Mouse (Mus musculus): ENCODE results near the gene Chic1. TPM values are rescaled to one million over a fixed set of nuclear protein-coding genes. Genes with fewer than 3 reads are reported as not detected.

Gene Chic1
- 2.1 TPM for total RNA-seq (2023)

DNA sequence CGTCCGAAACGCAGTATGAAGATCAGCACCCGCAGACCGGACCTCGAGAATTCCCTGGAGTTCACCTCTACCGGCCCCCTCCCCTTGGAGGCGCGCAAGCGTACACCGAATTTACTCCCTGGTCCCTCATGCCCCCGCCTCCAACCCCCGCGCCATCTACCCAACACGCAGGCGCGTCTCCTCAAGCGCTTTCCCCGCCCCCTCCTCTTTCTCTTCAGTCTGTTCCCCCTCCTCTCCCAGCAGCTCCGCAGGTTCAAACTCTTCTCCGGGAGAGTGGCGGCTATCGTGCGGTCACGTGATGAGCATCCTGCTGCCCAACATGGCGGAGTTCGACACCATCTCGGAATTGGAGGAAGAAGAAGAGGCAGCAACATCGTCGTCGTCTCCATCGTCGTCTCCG lies at the start of gene Chic1:
Chic1 (plus strand) TSS at position 190 of the 400 bp plus-strand sequence.

DNA sequence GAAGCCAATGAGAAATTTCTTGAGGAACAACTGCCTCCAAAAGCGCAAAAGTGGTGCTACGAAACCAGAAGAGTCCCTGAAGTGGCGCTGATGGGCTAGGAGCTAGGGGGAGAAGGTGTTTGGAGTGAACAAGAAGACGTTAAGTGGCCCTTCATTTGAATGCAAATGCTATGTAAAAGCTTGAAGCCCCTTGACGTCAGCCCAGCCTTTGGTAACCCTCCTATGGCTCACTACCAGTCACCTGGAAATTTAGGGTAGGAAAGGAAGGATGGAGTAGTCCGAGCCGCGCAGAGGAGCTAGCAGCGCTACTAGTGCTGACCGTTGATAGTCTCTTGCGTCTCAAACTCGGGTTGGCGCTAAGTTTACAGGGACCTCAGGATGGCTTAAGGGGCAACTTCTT lies 35.1 kb upstream of the Chic1 start, which contains the start of gene Cdx4:
Cdx4 (plus strand) TSS at position 253 of the 400 bp plus-strand sequence.

DNA sequence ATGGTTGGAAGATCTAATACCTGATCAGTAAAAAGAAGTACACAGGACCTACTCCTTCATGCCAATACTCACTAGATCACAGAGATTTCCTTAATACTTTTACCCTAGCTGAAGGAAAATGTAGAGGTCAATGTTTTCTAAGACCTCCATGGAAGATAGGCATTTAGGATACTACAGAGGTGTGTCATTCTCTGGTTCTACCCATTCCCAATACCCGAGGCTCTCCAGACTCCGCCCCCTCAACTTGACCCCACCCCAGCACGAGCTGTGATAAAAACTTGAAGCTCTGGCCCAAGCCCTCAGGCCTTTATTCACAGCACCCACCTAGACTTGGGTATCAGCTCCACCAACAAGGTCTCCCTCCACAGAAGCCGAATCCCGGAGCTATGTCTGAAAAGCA lies 57.9 kb downstream of the Chic1 start, which contains the start of gene Tsx:
Tsx (plus strand) TSS at position 301 of the 400 bp plus-strand sequence.

DNA sequence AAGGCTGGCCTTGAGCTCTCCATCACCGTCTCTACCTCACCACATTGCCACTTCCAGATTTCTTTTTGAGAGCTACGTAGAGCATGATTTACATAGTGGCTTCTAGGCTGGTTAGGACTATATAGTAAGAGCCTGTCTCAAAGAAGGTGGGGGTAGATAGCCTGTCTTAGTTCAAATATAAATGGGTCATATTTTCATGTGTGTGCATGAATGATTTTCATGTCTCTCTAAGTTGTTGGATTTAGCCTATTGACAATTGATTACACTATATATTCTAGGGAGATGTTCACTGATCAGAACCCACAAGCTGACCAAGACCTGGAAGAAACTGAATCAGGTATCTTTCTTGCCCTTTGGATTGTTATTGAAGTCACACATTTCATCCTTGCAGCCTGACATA lies 65.4 kb downstream of the Chic1 start, which contains the start of gene Gm26992:
Gm26992 (plus strand) TSS at position 301 of the 400 bp plus-strand sequence.

Other genes starting within 250 kb of the Chic1 start
- gene Nap1l2, start 169.8 kb upstream of the Chic1 start, total RNA-seq (2023), result not detected
- gene Cdx4, start 35.1 kb upstream of the Chic1 start, total RNA-seq (2023), result not detected
- gene Tsx, start 58.0 kb downstream of the Chic1 start, total RNA-seq (2023), result not detected
- gene Gm26992, start 65.5 kb downstream of the Chic1 start, total RNA-seq (2023), result not detected

Data from CD4-positive naive resting alpha-beta T cell, adult 76 days (primary cell).